In the genomic region with DNA sequence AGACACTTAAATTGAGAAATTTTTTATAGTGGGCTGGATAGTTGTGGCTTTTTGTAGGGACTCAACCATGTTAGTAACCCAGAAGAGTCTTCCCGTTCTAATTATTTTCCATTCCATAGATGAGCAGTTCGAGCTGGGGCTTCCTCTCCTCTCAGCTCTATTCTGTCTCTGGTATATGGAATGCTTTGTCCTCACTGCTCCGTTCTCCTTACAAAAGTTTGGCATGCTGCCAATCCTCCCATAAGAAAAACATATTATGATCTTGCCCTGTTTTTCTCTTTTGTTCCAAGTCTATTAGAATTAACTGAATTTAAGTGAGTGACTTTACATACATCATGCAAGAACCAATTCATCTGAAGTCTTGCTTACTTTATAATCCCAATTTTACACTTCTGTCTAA, we compare ENCODE assay signal across 17 mouse cellular contexts.
"Had no signal": no experiment of that assay in that cellular context is flagged by ENCODE, and none has a peak within 500 bp of the region (broad histone marks: within the 10 kb centered on the region; RNA-seq: fewer than 3 reads in every experiment).

No protein-coding gene starts in this region.

- H3K4me1 ChIP-seq: midbrain, embryonic 10.5 days; midbrain, embryonic 15.5 days; neural tube, embryonic 12.5 days; neural tube, embryonic 15.5 days had no signal

- H3K27ac ChIP-seq: left cerebral cortex, adult 2 months; liver, embryonic 13.5 days; midbrain, embryonic 10.5 days; midbrain, embryonic 15.5 days; neural tube, embryonic 12.5 days; neural tube, embryonic 15.5 days; stomach, postnatal 0 days had no signal

- ATAC-seq: lung, postnatal 0 days; midbrain, embryonic 15.5 days had no signal

- H3K4me3 ChIP-seq: left cerebral cortex, adult 2 months; liver, embryonic 13.5 days; megakaryocyte, embryonic 14.5 days; midbrain, embryonic 10.5 days; midbrain, embryonic 15.5 days; neural tube, embryonic 12.5 days; neural tube, embryonic 15.5 days had no signal

- H3K36me3 ChIP-seq: liver, embryonic 13.5 days; midbrain, embryonic 10.5 days; midbrain, embryonic 15.5 days; neural tube, embryonic 12.5 days; neural tube, embryonic 15.5 days had no signal

- H3K9me3 ChIP-seq: liver, embryonic 13.5 days; midbrain, embryonic 10.5 days; midbrain, embryonic 15.5 days; neural tube, embryonic 12.5 days; neural tube, embryonic 15.5 days had no signal

- H3K27me3 ChIP-seq: liver, embryonic 13.5 days; megakaryocyte, embryonic 14.5 days; midbrain, embryonic 15.5 days; neural tube, embryonic 12.5 days; neural tube, embryonic 15.5 days had no signal

- H3K9ac ChIP-seq: liver, embryonic 13.5 days; midbrain, embryonic 15.5 days; neural tube, embryonic 12.5 days; neural tube, embryonic 15.5 days had no signal

- DNase-seq: kidney, adult 18-20 months; kidney, postnatal 10 days; kidney, postnatal 36 days; layer of hippocampus, postnatal 36 days; liver, embryonic 13.5 days; lung, adult 2 months; lung, postnatal 36 days; right cerebral cortex, postnatal 4 days; thymus, postnatal 25 days had no signal

- H3K4me2 ChIP-seq: liver, embryonic 13.5 days; midbrain, embryonic 15.5 days; neural tube, embryonic 12.5 days; neural tube, embryonic 15.5 days had no signal
